In genomic region chr17:30468368-30468767, GRCm38 (mm10) we compare ENCODE assay signal across 13 mouse cellular contexts.
DNase-seq lines count a peak whose midpoint lies in the region; ATAC-seq and TF ChIP-seq lines count a peak whose summit lies in the region.
"Had no signal": no experiment of that assay in that cellular context is flagged by ENCODE, and none has a peak within 500 bp of the region (broad histone marks: within the 10 kb centered on the region; RNA-seq: fewer than 3 reads in every experiment).

No protein-coding gene starts in this region.

- TF ChIP-seq CTCF in left cerebral cortex, adult 2 months (IDR thresholded peaks at IDR 0.05), result no peak

- no peaks in the 10 kb centered on the region for H3K36me3 ChIP-seq in embryonic facial prominence, embryonic 10.5 days (replicated peaks)
- H3K36me3 ChIP-seq in hindbrain, embryonic 11.5 days (ENCODE audit: control insufficient read depth, insufficient read depth, low read length), result no peaks in the 10 kb centered on the region
- no peaks in the 10 kb centered on the region for H3K36me3 ChIP-seq in neural tube, embryonic 15.5 days
- H3K36me3 ChIP-seq: liver, embryonic 12.5 days had no signal

- intact Hi-C loops in left cerebral cortex, adult 2 months (cut with DNase I), result loop anchor here (2.0 to 5.0 kb wide), 2 partner anchors 39 to 108 kb away; partner anchors contain the start of gene Btbd9
- intact Hi-C loops in left cerebral cortex, postnatal 4 days (cut with DNase I), result no loop called here

- no peak overlapping the region for H3K4me3 ChIP-seq in left cerebral cortex, adult 2 months
- no peak overlapping the region for H3K4me3 ChIP-seq in embryonic facial prominence, embryonic 10.5 days
- H3K4me3 ChIP-seq in hindbrain, embryonic 11.5 days (ENCODE audit: low read depth, low read length), result no peak overlapping the region
- H3K4me3 ChIP-seq in neural tube, embryonic 15.5 days (replicated peaks), result no peak overlapping the region
- H3K4me3 ChIP-seq: liver, embryonic 12.5 days had no signal

- no peak overlapping the region for H3K9ac ChIP-seq in hindbrain, embryonic 11.5 days (ENCODE audit: low read depth, low read length)
- H3K9ac ChIP-seq in neural tube, embryonic 15.5 days (replicated peaks), result 0 out of 2 replicates have a peak overlapping the region, but pooled peaks have one; percentile 7
- H3K9ac ChIP-seq: liver, embryonic 12.5 days had no signal

- H3K4me1 ChIP-seq in embryonic facial prominence, embryonic 10.5 days, result peaks cover 48% of the 10 kb centered on the region
- 0 out of 2 replicates have a peak, but pooled peaks cover 3% of the 10 kb centered on the region for H3K4me1 ChIP-seq in hindbrain, embryonic 11.5 days (replicated peaks; ENCODE audit: control insufficient read depth, insufficient read depth, low read length)
- peaks cover 34% of the 10 kb centered on the region for H3K4me1 ChIP-seq in neural tube, embryonic 15.5 days

- ATAC-seq in hindbrain, embryonic 11.5 days (ENCODE audit: low FRiP score), result no peak
- ATAC-seq in neural tube, embryonic 15.5 days (ENCODE audit: low FRiP score), result no peak
- no peak for ATAC-seq in granulocyte monocyte progenitor cell, adult 5-6 weeks (replicated peaks; ENCODE audit: poor library complexity, severe bottlenecking)
- ATAC-seq: liver, embryonic 12.5 days had no signal

- DNase-seq in left cerebral cortex, adult 2 months (ENCODE audit: extremely low spot score in 1 of 2, low spot score in 2 of 2), result no peak
- DNase-seq in left cerebral cortex, postnatal 4 days, result no peak
- DNase-seq in embryonic facial prominence, embryonic 10.5 days (ENCODE audit: low spot score), result peak; percentile 29
- DNase-seq in hindbrain, embryonic 11.5 days (ENCODE audit: low spot score), result no peak
- DNase-seq in spleen, postnatal 10 days (ENCODE audit: low spot score in 2 of 2), result no peak
- DNase-seq: adrenal gland, postnatal 36 days; cerebellum, adult 9-10 months; gastrocnemius, postnatal 14 days; kidney, postnatal 36 days; thymus, postnatal 14 days had no signal

- no peaks in the 10 kb centered on the region for H3K27me3 ChIP-seq in embryonic facial prominence, embryonic 10.5 days (replicated peaks; ENCODE audit: low read depth, poor library complexity, severe bottlenecking)
- no peaks in the 10 kb centered on the region for H3K27me3 ChIP-seq in hindbrain, embryonic 11.5 days (ENCODE audit: control insufficient read depth, insufficient read depth, low read length)
- H3K27me3 ChIP-seq in neural tube, embryonic 15.5 days (replicated peaks), result no peaks in the 10 kb centered on the region
- H3K27me3 ChIP-seq: liver, embryonic 12.5 days had no signal

- peak overlapping the region; percentile 84 for H3K27ac ChIP-seq in left cerebral cortex, adult 2 months
- peak overlapping the region; percentile 48; the same call in 1 of the 2 replicates for H3K27ac ChIP-seq in embryonic facial prominence, embryonic 10.5 days (replicated peaks)
- peak overlapping the region; percentile 25; the same call in 1 of the 2 replicates for H3K27ac ChIP-seq in hindbrain, embryonic 11.5 days (ENCODE audit: low read depth, low read length)
- no peak overlapping the region for H3K27ac ChIP-seq in neural tube, embryonic 15.5 days (replicated peaks)
- H3K27ac ChIP-seq: liver, embryonic 12.5 days had no signal

- WGBS in embryonic facial prominence, embryonic 10.5 days, result 17% methylated on average over 4 of the region's 4 CpGs
- WGBS in hindbrain, embryonic 11.5 days, result 9% methylated on average over 4 of the region's 4 CpGs
- WGBS in neural tube, embryonic 15.5 days, result 22% methylated on average over 4 of the region's 4 CpGs

- H3K9me3 ChIP-seq in embryonic facial prominence, embryonic 10.5 days, result no peaks in the 10 kb centered on the region
- H3K9me3 ChIP-seq in hindbrain, embryonic 11.5 days (ENCODE audit: control insufficient read depth, low read length), result no peaks in the 10 kb centered on the region
- H3K9me3 ChIP-seq in neural tube, embryonic 15.5 days (replicated peaks), result no peaks in the 10 kb centered on the region
- H3K9me3 ChIP-seq: liver, embryonic 12.5 days had no signal

- H3K4me2 ChIP-seq in hindbrain, embryonic 11.5 days (replicated peaks; ENCODE audit: low read depth, low read length), result no peak overlapping the region
- H3K4me2 ChIP-seq in neural tube, embryonic 15.5 days, result no peak overlapping the region
- H3K4me2 ChIP-seq: liver, embryonic 12.5 days had no signal
